12 mouse cellular contexts compared by ENCODE assay signal in genomic region chr10:39674106-39674505, GRCm38 (mm10). TPM values are rescaled to one million over a fixed set of nuclear protein-coding genes. Genes with fewer than 3 reads are reported as not detected.
DNase-seq lines count a peak whose midpoint lies in the region; ATAC-seq and TF ChIP-seq lines count a peak whose summit lies in the region.
"Had no signal": no experiment of that assay in that cellular context is flagged by ENCODE, and none has a peak within 500 bp of the region (broad histone marks: within the 10 kb centered on the region; RNA-seq: fewer than 3 reads in every experiment).

No protein-coding gene starts in this region.

- no peaks in the 10 kb centered on the region for H3K9me3 ChIP-seq in lung, postnatal 0 days (ENCODE audit: low read length)
- H3K9me3 ChIP-seq in hindbrain, embryonic 15.5 days, result no peaks in the 10 kb centered on the region
- H3K9me3 ChIP-seq in stomach, embryonic 16.5 days (replicated peaks; ENCODE audit: control insufficient read depth, low read length), result no peaks in the 10 kb centered on the region
- H3K9me3 ChIP-seq: lung, embryonic 15.5 days had no signal

- no peaks in the 10 kb centered on the region for H3K27me3 ChIP-seq in lung, postnatal 0 days (replicated peaks; ENCODE audit: insufficient read depth, low read length)
- H3K27me3 ChIP-seq in hindbrain, embryonic 15.5 days, result no peaks in the 10 kb centered on the region
- H3K27me3 ChIP-seq in stomach, embryonic 16.5 days (ENCODE audit: control insufficient read depth, insufficient read depth, low read length), result no peaks in the 10 kb centered on the region
- H3K27me3 ChIP-seq: lung, embryonic 15.5 days had no signal

- no peaks in the 10 kb centered on the region for H3K36me3 ChIP-seq in lung, postnatal 0 days (ENCODE audit: insufficient read depth, low read length)
- no peaks in the 10 kb centered on the region for H3K36me3 ChIP-seq in hindbrain, embryonic 15.5 days
- no peaks in the 10 kb centered on the region for H3K36me3 ChIP-seq in stomach, embryonic 16.5 days (ENCODE audit: control insufficient read depth, insufficient read depth, low read length)
- H3K36me3 ChIP-seq: lung, embryonic 15.5 days had no signal

- no peak for DNase-seq in gastrocnemius, adult 2 months
- no peak for DNase-seq in gastrocnemius, postnatal 10 days
- DNase-seq in lung, postnatal 0 days (ENCODE audit: low spot score), result no peak
- no peak for DNase-seq in lung, postnatal 14 days
- DNase-seq in lung, adult 2 months, result no peak
- DNase-seq in adrenal gland, adult (ENCODE audit: inconsistent age in 2 of 2, low spot score in 1 of 2), result no peak
- DNase-seq: cerebellum, adult 8-10 months; heart, postnatal 36 days; right cerebral cortex, postnatal 4 days had no signal

- 0 out of 2 replicates have a peak overlapping the region, but pooled peaks have one; percentile 8 for H3K9ac ChIP-seq in lung, postnatal 0 days (replicated peaks; ENCODE audit: low read depth)
- H3K9ac ChIP-seq in hindbrain, embryonic 15.5 days, result no peak overlapping the region
- peak overlapping the region; percentile 28; the same call in 1 of the 2 replicates for H3K9ac ChIP-seq in stomach, embryonic 16.5 days (ENCODE audit: low read length)
- H3K9ac ChIP-seq: lung, embryonic 15.5 days had no signal

- peak overlapping the region; percentile 21; the same call in 1 of the 2 replicates for H3K27ac ChIP-seq in gastrocnemius, adult 2 months
- no peak overlapping the region for H3K27ac ChIP-seq in lung, postnatal 0 days (ENCODE audit: low read length)
- H3K27ac ChIP-seq in hindbrain, embryonic 15.5 days (replicated peaks), result peak overlapping the region; percentile 40; the same call in 1 of the 2 replicates
- peak overlapping the region; percentile 38 for H3K27ac ChIP-seq in stomach, embryonic 16.5 days (ENCODE audit: low read length)
- H3K27ac ChIP-seq: lung, embryonic 15.5 days had no signal

- H3K4me3 ChIP-seq in gastrocnemius, adult 2 months, result no peak overlapping the region
- H3K4me3 ChIP-seq in lung, postnatal 0 days (ENCODE audit: low read depth, low read length), result no peak overlapping the region
- no peak overlapping the region for H3K4me3 ChIP-seq in hindbrain, embryonic 15.5 days
- H3K4me3 ChIP-seq in stomach, embryonic 16.5 days (replicated peaks; ENCODE audit: low read length), result no peak overlapping the region
- H3K4me3 ChIP-seq in lung, adult 2 months (replicated peaks; ENCODE audit: extremely low read depth, low read depth, low read length), result no peak overlapping the region
- H3K4me3 ChIP-seq: lung, embryonic 15.5 days had no signal

- intact Hi-C loops in gastrocnemius, adult 2 months (cut with DNase I), result no loop called here

- WGBS in lung, postnatal 0 days, result 35% methylated on average over 3 of the region's 3 CpGs
- WGBS in hindbrain, embryonic 15.5 days, result 30% methylated on average over 3 of the region's 3 CpGs
- 24% methylated on average over 3 of the region's 3 CpGs for WGBS in stomach, embryonic 16.5 days
- WGBS in lung, adult 2 months, result 48% methylated on average over 3 of the region's 3 CpGs

- no peak overlapping the region for H3K4me2 ChIP-seq in lung, postnatal 0 days (replicated peaks; ENCODE audit: low read depth, low read length)
- H3K4me2 ChIP-seq in hindbrain, embryonic 15.5 days, result no peak overlapping the region
- H3K4me2 ChIP-seq in stomach, embryonic 16.5 days (ENCODE audit: low read depth, low read length), result no peak overlapping the region
- H3K4me2 ChIP-seq: lung, embryonic 15.5 days had no signal

- ATAC-seq in lung, postnatal 0 days, result no peak
- ATAC-seq in hindbrain, embryonic 15.5 days (ENCODE audit: low FRiP score, low read depth), result no peak
- no peak for ATAC-seq in stomach, embryonic 16.5 days (ENCODE audit: insufficient read depth, low FRiP score)

- no peak for TF ChIP-seq POLR2A in lung, adult 2 months (IDR thresholded peaks at IDR 0.05; ENCODE audit: borderline replicate concordance, extremely low read depth, low read depth, low read length)

- no peak for TF ChIP-seq EP300 in lung, postnatal 0 days (IDR thresholded peaks at IDR 0.05)

- no peaks in the 10 kb centered on the region for H3K4me1 ChIP-seq in lung, postnatal 0 days (ENCODE audit: insufficient read depth, low read depth, low read length)
- H3K4me1 ChIP-seq in hindbrain, embryonic 15.5 days (replicated peaks), result peaks cover 29% of the 10 kb centered on the region
- H3K4me1 ChIP-seq in stomach, embryonic 16.5 days (ENCODE audit: control insufficient read depth, insufficient read depth, low read length), result peaks cover 16% of the 10 kb centered on the region
- no peaks in the 10 kb centered on the region for H3K4me1 ChIP-seq in lung, adult 2 months (ENCODE audit: control insufficient read depth, insufficient read depth, low read length)

- no peak for TF ChIP-seq CTCF in gastrocnemius, adult 2 months (IDR thresholded peaks at IDR 0.05)
- no peak for TF ChIP-seq CTCF in lung, postnatal 0 days (IDR thresholded peaks at IDR 0.05)
- no peak for TF ChIP-seq CTCF in lung, adult 2 months (IDR thresholded peaks at IDR 0.05; ENCODE audit: insufficient read depth, low read length)

RNA-seq across cellular contexts. Expression of gene Rev3l, which starts 57.8 kb away (rescaled TPM):
- 10 to 100 TPM; 27.0 to 55.3 TPM for total RNA-seq in gastrocnemius, adult 2 months (2021)
- 10 to 100 TPM; 42.5 to 47.8 TPM for total RNA-seq in gastrocnemius, postnatal 10 days (2021)
- polyA plus RNA-seq in lung, postnatal 0 days (2015; fragmentation: Nextera tagmentation; extraction: Ambion mirVana), result 12.9 and 13.5 TPM in 2 replicates
- 36.6 and 38.3 TPM in 2 replicates for polyA plus RNA-seq in hindbrain, embryonic 15.5 days (2015; fragmentation: Nextera tagmentation; extraction: Ambion mirVana)
- 18.2 and 21.2 TPM in 2 replicates for polyA plus RNA-seq in stomach, embryonic 16.5 days (2015; fragmentation: Nextera tagmentation; extraction: Ambion mirVana)
- 8.7 and 13.0 TPM in 2 replicates for polyA plus RNA-seq in lung, adult 2 months (2012; rRNA removed)
